Mouse (Mus musculus) spleen, adult 2 months (tissue): ENCODE data around the gene Fntb.

Experiments used
- CTCF ChIP-seq: fragments of 200-500 bp; IDR thresholded peaks from 2 replicates; pipeline ENCODE4 v1.5.1; 2011; ENCODE audit warnings: mild to moderate bottlenecking, inconsistent platforms; ENCODE audit not compliant: insufficient read depth, insufficient read length, insufficient replicate concordance; ENCODE audit errors: extremely low read depth
- POLR2A ChIP-seq: fragments of 200-500 bp; IDR thresholded peaks from 2 replicates; pipeline ENCODE4 v1.6.1; 2011; ENCODE audit warnings: low read depth, low read length, inconsistent platforms

GRCm38 (mm10) chr12:76918855-76919254 is 153.5 kb downstream of the Fntb start:
- TF ChIP-seq CTCF (no peak), POLR2A (no peak)
